Mouse (Mus musculus) midbrain, embryonic 13.5 days (tissue): ENCODE data around the gene Prss33. TPM values are rescaled to one million over a fixed set of nuclear protein-coding genes. Genes with fewer than 3 reads are reported as not detected.

Experiments used
- ATAC-seq: fragments of 200-750 bp; cut with Nextera tagmentation; 2 replicates; pipeline ENCODE4 v1.8.0; 2017; ENCODE audit warnings: mild to moderate bottlenecking, moderate TSS enrichment, moderate library complexity
- H3K27ac ChIP-seq: fragments of 300-500 bp; sonication (generic); 2 replicates; pipeline ENCODE4 v1.5.1; 2015; ENCODE audit warnings: inconsistent platforms, mild to moderate bottlenecking, moderate library complexity
- H3K27me3 ChIP-seq: fragments of 300-500 bp; sonication (generic); 2 replicates; pipeline ENCODE4 v1.6.1; 2015; ENCODE audit warnings: mild to moderate bottlenecking, inconsistent platforms
- H3K36me3 ChIP-seq: fragments of 300-500 bp; sonication (generic); 2 replicates; pipeline ENCODE4 v1.6.1; 2015; ENCODE audit warnings: mild to moderate bottlenecking, inconsistent platforms
- H3K4me1 ChIP-seq: fragments of 300-500 bp; sonication (generic); replicated peaks from 2 replicates; pipeline ENCODE4 v1.6.1; 2015; ENCODE audit warnings: inconsistent platforms
- H3K4me2 ChIP-seq: fragments of 300-500 bp; sonication (generic); replicated peaks from 2 replicates; pipeline ENCODE4 v1.6.1; 2015; ENCODE audit warnings: moderate library complexity, mild to moderate bottlenecking, inconsistent platforms
- H3K4me3 ChIP-seq: fragments of 300-500 bp; sonication (generic); replicated peaks from 2 replicates; pipeline ENCODE4 v1.5.1; 2015; ENCODE audit warnings: mild to moderate bottlenecking, inconsistent platforms
- H3K9ac ChIP-seq: fragments of 300-500 bp; sonication (generic); replicated peaks from 2 replicates; pipeline ENCODE4 v1.6.1; 2015; ENCODE audit warnings: mild to moderate bottlenecking, inconsistent platforms
- H3K9me3 ChIP-seq: fragments of 300-500 bp; sonication (generic); 2 replicates; pipeline ENCODE4 v1.6.1; 2016; ENCODE audit warnings: mild to moderate bottlenecking, inconsistent platforms
- WGBS: fragments of 180-500 bp; shearing (Covaris S2); methylation state at CpG from one replicate; pipeline ENCODE4 v1.1.7; 2015; 5-methylcytosine and 5-hydroxymethylcytosine counted together
- polyA plus RNA-seq: library from polyadenylated mRNA; unstranded; fragments of >200 nt; fragmentation: Nextera tagmentation; extraction: Ambion mirVana; gene quantifications from 2 replicates; pipeline ENCODE4 v1.2.1, GENCODE M21; 2015

Prss33 gene
- polyA plus RNA-seq, 1 experiment from 2014 or later: 0.30 TPM

DNA sequence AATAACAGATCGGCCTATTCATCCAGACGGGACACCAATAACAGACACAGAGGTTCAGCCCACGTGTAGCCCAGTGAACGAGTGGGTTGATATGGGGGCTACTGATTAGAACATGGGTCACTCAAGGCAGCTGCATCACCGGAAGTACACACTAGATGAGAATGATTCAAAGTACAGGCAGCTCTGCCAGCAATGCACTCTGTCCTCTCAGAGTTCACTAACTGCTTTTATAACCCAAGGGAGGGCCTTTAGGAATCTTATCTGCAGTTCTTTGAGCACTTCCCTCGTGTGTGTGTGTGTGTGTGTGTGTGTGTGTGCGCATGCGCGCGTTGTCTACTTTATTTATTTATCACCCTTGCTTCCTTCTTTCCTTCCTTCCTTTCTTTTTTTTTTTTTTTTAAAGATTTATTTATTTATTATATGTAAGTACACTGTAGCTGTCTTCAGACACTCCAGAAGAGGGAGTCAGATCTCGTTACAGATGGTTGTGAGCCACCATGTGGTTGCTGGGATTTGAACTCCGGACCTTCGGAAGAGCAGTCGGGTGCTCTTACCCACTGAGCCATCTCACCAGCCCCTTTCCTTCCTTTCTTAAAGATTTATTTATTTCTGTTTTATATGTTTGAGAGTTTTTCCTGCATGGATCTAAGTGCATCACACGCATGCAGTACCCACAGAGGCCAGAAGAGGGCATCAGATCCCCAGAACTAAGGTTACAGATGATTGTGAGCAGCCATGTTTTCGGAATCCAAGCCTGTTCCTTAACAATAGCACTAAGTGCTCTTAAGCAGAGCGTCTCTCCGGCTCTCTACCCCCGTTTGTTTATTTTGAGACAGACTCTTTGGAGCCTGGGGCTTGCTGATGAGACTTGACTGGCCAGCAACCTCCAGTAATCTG, 15.2 kb upstream of the Prss33 start:
- H3K4me3 ChIP-seq: no peak overlapping the region
- ATAC-seq: 0 out of 2 replicates have a peak, but pooled peaks have one; percentile 17
- H3K9me3 ChIP-seq: no peaks in the 10 kb centered on the region
- 62% methylated on average over 18 of the region's 19 CpGs for WGBS
- no peak overlapping the region for H3K27ac ChIP-seq
- H3K9ac ChIP-seq: no peak overlapping the region
- 0 out of 2 replicates have a peak, but pooled peaks cover 3% of the 10 kb centered on the region for H3K27me3 ChIP-seq
- H3K4me2 ChIP-seq: no peak overlapping the region
- H3K4me1 ChIP-seq: no peaks in the 10 kb centered on the region
- H3K36me3 ChIP-seq: no peaks in the 10 kb centered on the region

DNA sequence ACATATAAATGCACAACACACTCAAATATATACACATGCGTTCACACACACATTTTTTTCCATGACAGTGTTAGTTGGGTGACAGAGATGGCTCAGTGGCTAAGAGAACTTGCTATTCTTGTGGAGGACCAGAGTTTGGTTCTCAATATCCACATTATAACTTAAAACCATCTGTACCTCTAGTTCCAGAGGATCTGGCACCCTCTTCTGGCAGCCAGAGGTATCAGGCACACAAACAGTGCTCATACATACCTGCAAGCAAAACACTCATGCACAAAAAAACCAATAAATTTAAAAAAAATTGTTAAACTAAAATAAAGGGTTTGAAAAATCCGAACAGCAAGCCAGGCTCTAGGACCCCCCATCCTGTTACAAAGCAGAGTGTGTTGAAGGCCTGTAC, 14.2 kb upstream of the Prss33 start:
- Histone ChIP-seq H3K36me3 (no peaks in the 10 kb centered on the region), H3K9ac (no peak overlapping the region), H3K9me3 (no peaks in the 10 kb centered on the region), H3K4me3 (no peak overlapping the region), H3K4me2 (no peak overlapping the region), H3K27me3 (0 out of 2 replicates have a peak, but pooled peaks cover 3% of the 10 kb centered on the region), H3K27ac (no peak overlapping the region), H3K4me1 (no peaks in the 10 kb centered on the region)
- no peak for ATAC-seq
- WGBS: 60% methylated on average over 2 of the region's 2 CpGs

- Histone ChIP-seq H3K4me1 (no peaks in the 10 kb centered on the region), H3K4me3 (peak within 1 kb of the TSS; percentile 14; the same call in 1 of the 2 replicates), H3K36me3 (no peaks in the 10 kb centered on the region), H3K9me3 (no peaks in the 10 kb centered on the region), H3K27me3 (0 out of 2 replicates have a peak, but pooled peaks cover 3% of the 10 kb centered on the region), H3K9ac (no peak within 1 kb of the TSS), H3K4me2 (peak within 1 kb of the TSS; percentile 32), H3K27ac (no peak within 1 kb of the TSS)
- WGBS: 11% methylated on average over 19 of the region's 19 CpGs
- ATAC-seq: no peak
These were observed 8.0 kb upstream of the Prss33 start, which contains the start of the genes Prss32 and Prss41 for GRCm38 (mm10) chr17:23843812-23844273. Prss32 (plus strand) TSS chr17:23843855. Prss41 (minus strand) TSS chr17:23844172.

DNA sequence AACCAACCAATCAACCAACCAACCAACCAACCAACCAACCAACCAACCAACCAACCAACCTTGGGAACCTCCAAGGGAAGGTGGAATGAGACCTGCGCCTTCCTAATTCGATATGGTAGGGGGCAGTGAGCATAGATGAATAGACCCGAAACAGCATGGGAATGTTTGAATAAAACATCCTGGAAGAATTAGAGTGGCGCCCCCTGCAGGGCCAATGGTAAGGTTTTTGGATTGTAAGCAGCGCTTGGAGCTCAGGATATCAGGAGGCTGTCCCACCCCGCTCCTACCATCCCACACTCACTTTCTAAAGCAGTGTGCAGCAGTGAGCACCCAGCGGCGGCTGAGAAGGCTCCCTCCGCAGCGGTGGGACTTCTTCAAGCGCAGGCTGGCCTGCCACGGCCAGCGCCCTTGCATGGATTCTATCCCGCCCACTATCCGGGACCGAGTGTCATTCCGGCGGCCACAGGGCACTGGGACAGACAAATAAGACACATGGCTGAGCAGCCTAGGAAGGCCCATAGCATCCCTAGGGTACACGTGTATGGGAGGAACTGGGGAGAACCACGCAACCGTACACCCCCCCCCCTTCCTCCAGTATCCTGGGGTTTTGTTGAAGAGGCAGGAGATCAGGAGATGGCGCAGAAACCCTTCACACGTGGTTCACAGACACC, 7.4 kb upstream of the Prss33 start:
- H3K36me3 ChIP-seq: no peaks in the 10 kb centered on the region
- H3K27ac ChIP-seq: no peak overlapping the region
- peak overlapping the region; percentile 32; the same call in 1 of the 2 replicates for H3K4me2 ChIP-seq
- WGBS: 40% methylated on average over 23 of the region's 23 CpGs
- H3K4me1 ChIP-seq: no peaks in the 10 kb centered on the region
- no peak overlapping the region for H3K9ac ChIP-seq
- ATAC-seq: peak; percentile 20; the same call in 1 of the 2 replicates
- H3K27me3 ChIP-seq: 0 out of 2 replicates have a peak, but pooled peaks cover 2% of the 10 kb centered on the region
- H3K9me3 ChIP-seq: no peaks in the 10 kb centered on the region
- no peak overlapping the region for H3K4me3 ChIP-seq

- H3K9ac ChIP-seq: no peak overlapping the region
- H3K27ac ChIP-seq: no peak overlapping the region
- H3K4me1 ChIP-seq: peaks cover 2% of the 10 kb centered on the region; the same call in 1 of the 2 replicates
- no peaks in the 10 kb centered on the region for H3K27me3 ChIP-seq
- H3K36me3 ChIP-seq: no peaks in the 10 kb centered on the region
- H3K4me2 ChIP-seq: no peak overlapping the region
- H3K4me3 ChIP-seq: no peak overlapping the region
- 33% methylated on average over 4 of the region's 4 CpGs for WGBS
- 0 out of 2 replicates have a peak, but pooled peaks have one; percentile 2 for ATAC-seq
- H3K9me3 ChIP-seq: no peaks in the 10 kb centered on the region
These were observed 5.3 kb upstream of the Prss33 start for GRCm38 (mm10) chr17:23841145-23841544.

- WGBS: 97% methylated on average over 1 of the region's 1 CpGs
- peaks cover 10% of the 10 kb centered on the region for H3K36me3 ChIP-seq
- peaks cover 27% of the 10 kb centered on the region; the same call in 1 of the 2 replicates for H3K27me3 ChIP-seq
- no peak overlapping the region for H3K9ac ChIP-seq
- no peak overlapping the region for H3K4me2 ChIP-seq
- no peaks in the 10 kb centered on the region for H3K9me3 ChIP-seq
- peaks cover 29% of the 10 kb centered on the region for H3K4me1 ChIP-seq
- no peak overlapping the region for H3K4me3 ChIP-seq
- no peak for ATAC-seq
- no peak overlapping the region for H3K27ac ChIP-seq
These were observed 4.7 kb downstream of the Prss33 start for GRCm38 (mm10) chr17:23831201-23831600.

DNA sequence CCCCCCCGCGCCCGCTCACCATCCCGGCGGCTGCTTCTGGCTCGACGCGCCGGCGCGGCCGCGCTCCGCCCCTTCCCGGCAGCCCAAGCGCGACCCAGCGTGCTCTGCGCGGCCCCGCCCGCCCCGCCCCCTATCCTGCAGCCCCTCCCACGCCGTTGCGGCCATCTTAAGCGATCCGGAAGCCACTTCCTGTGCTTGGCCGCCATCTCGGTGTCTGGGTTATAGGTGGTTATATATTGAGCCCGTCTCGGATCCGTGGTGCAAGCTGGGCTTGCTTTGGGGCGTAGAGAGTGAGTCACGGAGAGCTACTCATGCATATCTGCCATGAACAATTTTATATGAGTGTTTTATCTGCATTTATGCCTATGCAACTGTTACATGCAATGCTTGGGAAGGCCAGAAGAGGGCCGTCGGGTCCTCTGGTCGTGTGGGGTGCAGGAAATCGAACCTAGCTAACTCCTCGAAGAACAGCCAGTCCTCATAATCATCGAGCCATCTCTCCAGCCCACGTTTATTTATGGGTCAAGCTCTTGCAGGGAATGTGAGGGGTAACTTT, 6.7 kb downstream of the Prss33 start, which contains the start of gene Elob:
TSS of gene Elob (minus strand) at position 73 of the 556 bp plus-strand sequence.
- H3K4me2 ChIP-seq: peak within 1 kb of the TSS; percentile 75
- peaks cover 20% of the 10 kb centered on the region; the same call in 1 of the 2 replicates for H3K27me3 ChIP-seq

DNA sequence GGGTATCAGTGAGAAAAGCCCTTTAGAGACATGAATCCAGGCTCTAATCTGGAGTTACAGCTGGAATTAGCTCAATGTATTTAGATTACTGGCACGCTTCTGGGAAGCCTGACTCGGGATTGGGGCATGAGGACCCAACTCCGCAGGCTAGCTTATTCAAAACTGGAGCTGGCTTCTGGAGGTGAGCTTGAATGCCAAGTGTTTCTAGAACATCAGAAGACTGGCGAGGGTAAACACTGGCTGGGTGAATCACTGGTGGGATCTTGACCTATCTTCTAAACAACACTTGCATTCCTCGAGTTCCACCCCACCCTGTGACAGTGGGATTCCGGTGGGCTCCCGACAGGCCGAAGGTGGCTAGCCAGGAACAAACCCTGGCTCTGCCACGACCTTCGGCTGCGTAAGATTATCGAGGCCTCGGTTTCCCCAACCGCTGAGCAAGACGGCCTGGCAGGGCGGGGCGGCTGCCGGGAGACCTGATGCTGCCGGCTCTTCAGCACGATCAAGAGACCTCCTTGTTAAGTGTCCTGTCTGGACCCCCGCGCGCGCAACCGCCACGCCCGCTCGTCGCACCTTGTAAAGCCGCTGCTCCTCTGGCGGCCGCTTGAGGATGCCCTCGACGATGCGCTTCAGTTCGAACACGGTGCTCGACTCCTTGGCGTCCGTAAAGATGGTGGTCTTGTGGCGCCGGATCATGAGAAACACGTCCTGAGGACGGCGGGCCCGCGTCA, 7.4 kb downstream of the Prss33 start:
- H3K36me3 ChIP-seq: peaks cover 38% of the 10 kb centered on the region
- peaks cover 13% of the 10 kb centered on the region; the same call in 1 of the 2 replicates for H3K27me3 ChIP-seq
- ATAC-seq: peak; percentile 88
- peak overlapping the region; percentile 75 for H3K4me2 ChIP-seq
- H3K9me3 ChIP-seq: no peaks in the 10 kb centered on the region
- peaks cover 25% of the 10 kb centered on the region for H3K4me1 ChIP-seq
- peak overlapping the region; percentile 96 for H3K27ac ChIP-seq
- peak overlapping the region; percentile 75 for H3K4me3 ChIP-seq
- under 1% methylated on average over 47 of the region's 47 CpGs for WGBS
- peak overlapping the region; percentile 92 for H3K9ac ChIP-seq

More for the DNA sequence above, 6.7 kb downstream of the Prss33 start, which contains the start of gene Elob:
- ATAC-seq: peak; percentile 95
- H3K27ac ChIP-seq: peak within 1 kb of the TSS; percentile 96
- peaks cover 31% of the 10 kb centered on the region for H3K36me3 ChIP-seq
- H3K9ac ChIP-seq: peak within 1 kb of the TSS; percentile 92
- 1% methylated on average over 41 of the region's 42 CpGs for whole genome bisulfite sequencing
- H3K9me3 ChIP-seq: no peaks in the 10 kb centered on the region
- peak within 1 kb of the TSS; percentile 75 for H3K4me3 ChIP-seq
- H3K4me1 ChIP-seq: peaks cover 25% of the 10 kb centered on the region

- H3K27ac ChIP-seq: no peak overlapping the region
- ATAC-seq: no peak
- no peak overlapping the region for H3K4me3 ChIP-seq
- H3K9me3 ChIP-seq: no peaks in the 10 kb centered on the region
- peaks cover 25% of the 10 kb centered on the region for H3K4me1 ChIP-seq
- H3K4me2 ChIP-seq: no peak overlapping the region
- peaks cover 66% of the 10 kb centered on the region for H3K36me3 ChIP-seq
- 86% methylated on average over 4 of the region's 4 CpGs for WGBS
- no peaks in the 10 kb centered on the region for H3K27me3 ChIP-seq
- no peak overlapping the region for H3K9ac ChIP-seq
These were observed 10.3 kb downstream of the Prss33 start for GRCm38 (mm10) chr17:23825591-23825990.

GRCm38 (mm10) chr17:23823614-23824013, 12.2 kb downstream of the Prss33 start:
- H3K27me3 ChIP-seq: no peaks in the 10 kb centered on the region
- no peak overlapping the region for H3K4me3 ChIP-seq
- 91% methylated on average over 12 of the region's 12 CpGs for WGBS
- peaks cover 20% of the 10 kb centered on the region for H3K4me1 ChIP-seq
- H3K36me3 ChIP-seq: peaks cover 86% of the 10 kb centered on the region
- peaks cover 5% of the 10 kb centered on the region; the same call in 1 of the 2 replicates for H3K9me3 ChIP-seq
- 0 out of 2 replicates have a peak, but pooled peaks have one; percentile 46 for ATAC-seq
- H3K4me2 ChIP-seq: no peak overlapping the region
- H3K9ac ChIP-seq: no peak overlapping the region
- H3K27ac ChIP-seq: no peak overlapping the region

- WGBS: 85% methylated on average over 16 of the region's 16 CpGs
- peaks cover 92% of the 10 kb centered on the region for H3K36me3 ChIP-seq
- H3K27ac ChIP-seq: no peak overlapping the region
- no peak overlapping the region for H3K4me2 ChIP-seq
- H3K27me3 ChIP-seq: no peaks in the 10 kb centered on the region
- no peak overlapping the region for H3K9ac ChIP-seq
- peaks cover 17% of the 10 kb centered on the region for H3K4me1 ChIP-seq
- no peak overlapping the region for H3K4me3 ChIP-seq
- peak; percentile 44; the same call in 1 of the 2 replicates for ATAC-seq
- H3K9me3 ChIP-seq: peaks cover 8% of the 10 kb centered on the region; the same call in 1 of the 2 replicates
These were observed 12.8 kb downstream of the Prss33 start for GRCm38 (mm10) chr17:23823018-23823417.
